Mouse (Mus musculus) gastrocnemius, adult 2 months (tissue): ENCODE measurements around the gene Bcl6. TPM values are rescaled to one million over a fixed set of nuclear protein-coding genes. Genes with fewer than 3 reads are reported as not detected.

ENCODE experiments used
- DNase-seq: peaks from one replicate; pipeline ENCODE4 v3.0.0; 2022
- H3K27ac ChIP-seq: fragments of 200-600 bp; 2 replicates; pipeline ENCODE4 v1.8.1; 2022; ENCODE audit warnings: mild to moderate bottlenecking
- H3K4me3 ChIP-seq: fragments of 200-600 bp; 2 replicates; pipeline ENCODE4 v1.8.1; 2022; ENCODE audit warnings: mild to moderate bottlenecking, moderate library complexity
- CTCF ChIP-seq: fragments of 200-600 bp; IDR thresholded peaks from 2 replicates; pipeline ENCODE4 v1.8.1; 2022; ENCODE audit warnings: antibody characterized with exemption, mild to moderate bottlenecking, moderate library complexity
- intact Hi-C: fragments of 180-260 bp; cut with DNase I; formaldehyde crosslinking; loops from one replicate; pipeline ENCODE4 v1.15.1; 2025
- total RNA-seq, 2 experiments: library from RNA; stranded (reverse); gene quantifications; 2 replicates each; pipeline ENCODE4 v1.2.3; 2021

The Bcl6 gene
- total RNA-seq, 2 experiments from 2014 or later = 62.7 to 71.2 TPM

GRCm38 (mm10) chr16:23927301-23928114 is 61.1 kb downstream of the Bcl6 start:
- TF ChIP-seq CTCF = no peak
- Histone ChIP-seq H3K4me3 (no peak overlapping the region), H3K27ac (no peak overlapping the region)
- peak; percentile 22 for DNase-seq
- intact Hi-C loops = no loop called here

DNA sequence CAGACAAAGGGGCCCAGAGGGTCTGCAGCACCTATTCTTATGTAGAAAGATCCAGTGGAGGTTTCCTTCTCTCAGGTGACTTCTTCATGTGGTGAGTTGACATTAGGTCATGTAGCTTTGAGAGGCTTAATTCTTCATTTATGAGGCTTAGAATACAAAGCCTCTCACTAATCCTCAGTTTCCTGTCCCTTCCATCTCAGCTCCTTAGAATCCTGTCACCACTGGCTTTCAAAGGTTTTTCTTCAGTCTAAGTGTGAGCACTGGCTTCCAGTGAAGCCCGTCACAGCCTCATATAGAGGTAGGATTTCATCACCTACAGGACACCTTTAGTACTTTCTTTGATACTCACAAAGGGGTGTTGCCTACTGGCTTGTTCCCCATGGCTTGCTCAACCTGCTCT is 65.7 kb downstream of the Bcl6 start:
- DNase-seq = no peak
- intact Hi-C loops = no loop called here
- no peak for TF ChIP-seq CTCF
- Histone ChIP-seq H3K4me3 (no peak overlapping the region), H3K27ac (no peak overlapping the region)

DNA sequence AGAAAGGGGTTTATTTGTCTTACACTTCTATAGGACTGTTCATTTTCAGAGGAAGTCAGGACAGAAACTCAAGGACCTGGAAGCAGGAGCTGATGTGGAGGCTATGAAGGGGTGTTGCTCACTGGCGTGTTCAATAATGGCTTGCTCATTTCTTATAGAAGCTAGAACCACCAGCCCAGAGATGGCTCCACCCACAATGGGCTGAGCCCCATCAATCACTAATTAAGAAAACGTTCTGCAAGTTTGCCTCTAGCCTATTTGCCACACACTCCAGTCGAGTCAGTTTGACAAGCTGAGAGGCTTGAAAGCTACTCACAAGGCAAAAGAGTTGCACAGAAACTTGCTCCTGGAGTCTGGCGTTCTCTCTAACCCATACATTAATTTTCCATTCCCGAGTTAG is 67.0 kb downstream of the Bcl6 start:
- no peak overlapping the region for H3K27ac ChIP-seq
- no peak for TF ChIP-seq CTCF
- no peak for DNase-seq
- H3K4me3 ChIP-seq = no peak overlapping the region
- intact Hi-C loops = no loop called here

DNA sequence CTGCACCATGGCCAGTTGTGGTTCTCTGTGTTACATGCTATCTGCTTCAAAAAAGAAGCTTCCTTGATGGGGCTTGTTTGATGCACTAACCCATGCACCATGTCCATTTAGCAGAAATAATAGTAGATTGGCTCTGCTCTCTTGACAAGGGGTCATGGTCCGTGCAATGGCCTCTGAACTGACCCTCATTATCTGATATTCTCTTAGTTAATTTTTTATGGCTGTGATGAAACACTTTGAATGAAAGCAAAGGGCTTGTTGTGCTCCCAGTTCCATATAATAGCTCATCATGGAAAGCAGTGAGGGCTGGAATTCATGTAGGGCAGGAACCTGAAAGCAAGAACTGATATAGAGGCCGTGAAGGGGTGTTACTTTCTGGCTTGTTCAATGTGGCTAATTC is 69.2 kb downstream of the Bcl6 start:
- TF ChIP-seq CTCF = no peak
- Histone ChIP-seq H3K4me3 (no peak overlapping the region), H3K27ac (no peak overlapping the region)
- no peak for DNase-seq
- intact Hi-C loops = no loop called here

Other genes with a start within 250 kb of the Bcl6 start
- gene Sst, start 97.9 kb downstream of the Bcl6 start, total RNA-seq = not detected
- gene Rtp2, start 56.5 kb downstream of the Bcl6 start, total RNA-seq = not detected
- not detected for gene Gm37419, start 370 bp downstream of the Bcl6 start, total RNA-seq